Mouse (Mus musculus) midbrain, embryonic 13.5 days (tissue): ENCODE results near the gene Tusc2. TPM values are rescaled to one million over a fixed set of nuclear protein-coding genes. Genes with fewer than 3 reads are reported as not detected.
"Not testable (repeated sequence)": the region's sequence is repeated elsewhere in the genome, so short reads cannot be mapped to it uniquely, and the experiment has no call there.

ENCODE experiments used
- ATAC-seq: fragments of 200-750 bp; cut with Nextera tagmentation; 2 replicates; pipeline ENCODE4 v1.8.0; 2017; ENCODE audit warnings: mild to moderate bottlenecking, moderate TSS enrichment, moderate library complexity
- H3K27ac ChIP-seq: fragments of 300-500 bp; sonication (generic); 2 replicates; pipeline ENCODE4 v1.5.1; 2015; ENCODE audit warnings: inconsistent platforms, mild to moderate bottlenecking, moderate library complexity
- H3K27me3 ChIP-seq: fragments of 300-500 bp; sonication (generic); 2 replicates; pipeline ENCODE4 v1.6.1; 2015; ENCODE audit warnings: mild to moderate bottlenecking, inconsistent platforms
- H3K36me3 ChIP-seq: fragments of 300-500 bp; sonication (generic); 2 replicates; pipeline ENCODE4 v1.6.1; 2015; ENCODE audit warnings: mild to moderate bottlenecking, inconsistent platforms
- H3K4me1 ChIP-seq: fragments of 300-500 bp; sonication (generic); replicated peaks from 2 replicates; pipeline ENCODE4 v1.6.1; 2015; ENCODE audit warnings: inconsistent platforms
- H3K4me2 ChIP-seq: fragments of 300-500 bp; sonication (generic); replicated peaks from 2 replicates; pipeline ENCODE4 v1.6.1; 2015; ENCODE audit warnings: moderate library complexity, mild to moderate bottlenecking, inconsistent platforms
- H3K4me3 ChIP-seq: fragments of 300-500 bp; sonication (generic); replicated peaks from 2 replicates; pipeline ENCODE4 v1.5.1; 2015; ENCODE audit warnings: mild to moderate bottlenecking, inconsistent platforms
- H3K9ac ChIP-seq: fragments of 300-500 bp; sonication (generic); replicated peaks from 2 replicates; pipeline ENCODE4 v1.6.1; 2015; ENCODE audit warnings: mild to moderate bottlenecking, inconsistent platforms
- H3K9me3 ChIP-seq: fragments of 300-500 bp; sonication (generic); 2 replicates; pipeline ENCODE4 v1.6.1; 2016; ENCODE audit warnings: mild to moderate bottlenecking, inconsistent platforms
- WGBS: fragments of 180-500 bp; shearing (Covaris S2); methylation state at CpG from one replicate; pipeline ENCODE4 v1.1.7; 2015; 5-methylcytosine and 5-hydroxymethylcytosine counted together
- polyA plus RNA-seq: library from polyadenylated mRNA; unstranded; fragments of >200 nt; fragmentation: Nextera tagmentation; extraction: Ambion mirVana; gene quantifications from 2 replicates; pipeline ENCODE4 v1.2.1, GENCODE M21; 2015

Tusc2 gene
- polyA plus RNA-seq, 1 experiment from 2014 or later, result 109 TPM

- 49% methylated on average over 2 of the region's 2 CpGs for WGBS
- peak overlapping the region; percentile 81 for H3K9ac ChIP-seq
- H3K36me3 ChIP-seq, result peaks cover 43% of the 10 kb centered on the region
- no peak for ATAC-seq
- H3K9me3 ChIP-seq, result no peaks in the 10 kb centered on the region
- H3K27ac ChIP-seq, result no peak overlapping the region
- H3K4me3 ChIP-seq, result peak overlapping the region; percentile 60
- peaks cover 49% of the 10 kb centered on the region for H3K4me1 ChIP-seq
- peaks cover 28% of the 10 kb centered on the region for H3K27me3 ChIP-seq
- peak overlapping the region; percentile 95 for H3K4me2 ChIP-seq
These were observed 7.4 kb upstream of the Tusc2 start for GRCm38 (mm10) chr9:107555701-107556100.

GRCm38 (mm10) chr9:107556346-107556745, 6.7 kb upstream of the Tusc2 start:
- peaks cover 49% of the 10 kb centered on the region for H3K36me3 ChIP-seq
- H3K9me3 ChIP-seq, result no peaks in the 10 kb centered on the region
- peak overlapping the region; percentile 95 for H3K4me2 ChIP-seq
- H3K4me3 ChIP-seq, result peak overlapping the region; percentile 60
- no peak overlapping the region for H3K27ac ChIP-seq
- H3K4me1 ChIP-seq, result peaks cover 42% of the 10 kb centered on the region
- H3K27me3 ChIP-seq, result peaks cover 22% of the 10 kb centered on the region
- H3K9ac ChIP-seq, result 0 out of 2 replicates have a peak overlapping the region, but pooled peaks have one; percentile 39
- ATAC-seq, result no peak
- 84% methylated on average over 3 of the region's 3 CpGs for WGBS

- not testable (repeated sequence) for H3K27me3 ChIP-seq, ATAC-seq, H3K4me2 ChIP-seq, H3K9me3 ChIP-seq, H3K9ac ChIP-seq, H3K27ac ChIP-seq
- Histone ChIP-seq H3K36me3 (peaks cover 46% of the 10 kb centered on the region), H3K4me1 (peaks cover 55% of the 10 kb centered on the region), H3K4me3 (0 out of 2 replicates have a peak overlapping the region, but pooled peaks have one; percentile 5)
- WGBS, result 52% methylated on average over 5 of the region's 5 CpGs
These were observed 2.5 kb downstream of the Tusc2 start for GRCm38 (mm10) chr9:107565556-107565955.

GRCm38 (mm10) chr9:107566041-107566709, 3.1 kb downstream of the Tusc2 start:
- H3K27ac ChIP-seq, result peak overlapping the region; percentile 35; the same call in 1 of the 2 replicates

GRCm38 (mm10) chr9:107566855-107567254, 3.8 kb downstream of the Tusc2 start:
- no peaks in the 10 kb centered on the region for H3K27me3 ChIP-seq
- H3K4me1 ChIP-seq, result peaks cover 68% of the 10 kb centered on the region
- H3K9ac ChIP-seq, result 0 out of 2 replicates have a peak overlapping the region, but pooled peaks have one; percentile 96
- no peaks in the 10 kb centered on the region for H3K9me3 ChIP-seq
- no peak for ATAC-seq
- H3K36me3 ChIP-seq, result peaks cover 46% of the 10 kb centered on the region
- peak overlapping the region; percentile 35; the same call in 1 of the 2 replicates for H3K27ac ChIP-seq
- peak overlapping the region; percentile 96; the same call in 1 of the 2 replicates for H3K4me2 ChIP-seq
- WGBS, result 63% methylated on average over 3 of the region's 3 CpGs
- H3K4me3 ChIP-seq, result no peak overlapping the region

More at GRCm38 (mm10) chr9:107566041-107566709, 3.1 kb downstream of the Tusc2 start:
- Histone ChIP-seq H3K4me2 (0 out of 2 replicates have a peak overlapping the region, but pooled peaks have one; percentile 9), H3K27me3 (no peaks in the 10 kb centered on the region), H3K9me3 (no peaks in the 10 kb centered on the region), H3K36me3 (peaks cover 46% of the 10 kb centered on the region), H3K9ac (no peak overlapping the region), H3K4me1 (peaks cover 61% of the 10 kb centered on the region), H3K4me3 (no peak overlapping the region)
- ATAC-seq, result no peak
- WGBS, result 62% methylated on average over 15 of the region's 15 CpGs

GRCm38 (mm10) chr9:107567702-107568319, 4.8 kb downstream of the Tusc2 start, which contains the start of gene Hyal2:
Gene Hyal2 (plus strand): TSS chr9:107567945.
- Histone ChIP-seq H3K4me2 (peak within 1 kb of the TSS; percentile 96), H3K36me3 (peaks cover 51% of the 10 kb centered on the region), H3K9me3 (no peaks in the 10 kb centered on the region), H3K4me3 (peak within 1 kb of the TSS; percentile 71), H3K4me1 (peaks cover 70% of the 10 kb centered on the region), H3K27ac (peak within 1 kb of the TSS; percentile 89), H3K9ac (peak within 1 kb of the TSS; percentile 96), H3K27me3 (no peaks in the 10 kb centered on the region)
- ATAC-seq, result no peak
- WGBS, result 3% methylated on average over 18 of the region's 18 CpGs

GRCm38 (mm10) chr9:107568331-107569261, 5.5 kb downstream of the Tusc2 start:
- Histone ChIP-seq H3K4me3 (peak overlapping the region; percentile 71), H3K27ac (peak overlapping the region; percentile 89), H3K9me3 (no peaks in the 10 kb centered on the region), H3K36me3 (peaks cover 59% of the 10 kb centered on the region), H3K9ac (peak overlapping the region; percentile 96), H3K4me1 (peaks cover 67% of the 10 kb centered on the region), H3K27me3 (no peaks in the 10 kb centered on the region), H3K4me2 (peak overlapping the region; percentile 96)
- WGBS, result under 1% methylated on average over 41 of the region's 41 CpGs
- peak; percentile 91 for ATAC-seq

GRCm38 (mm10) chr9:107569270-107569669, 6.2 kb downstream of the Tusc2 start:
- peak overlapping the region; percentile 96 for H3K9ac ChIP-seq
- no peaks in the 10 kb centered on the region for H3K9me3 ChIP-seq
- peak; percentile 47 for ATAC-seq
- H3K27me3 ChIP-seq, result no peaks in the 10 kb centered on the region
- peak overlapping the region; percentile 89 for H3K27ac ChIP-seq
- peaks cover 60% of the 10 kb centered on the region for H3K4me1 ChIP-seq
- H3K4me3 ChIP-seq, result peak overlapping the region; percentile 71
- H3K36me3 ChIP-seq, result peaks cover 61% of the 10 kb centered on the region
- peak overlapping the region; percentile 96 for H3K4me2 ChIP-seq
- WGBS, result under 1% methylated on average over 22 of the region's 23 CpGs

GRCm38 (mm10) chr9:107570016-107570415, 7.0 kb downstream of the Tusc2 start:
- H3K36me3 ChIP-seq, result peaks cover 60% of the 10 kb centered on the region
- H3K4me3 ChIP-seq, result peak overlapping the region; percentile 71
- H3K27ac ChIP-seq, result peak overlapping the region; percentile 89
- WGBS, result 50% methylated on average over 13 of the region's 13 CpGs
- ATAC-seq, result no peak
- H3K4me2 ChIP-seq, result peak overlapping the region; percentile 96
- H3K9ac ChIP-seq, result peak overlapping the region; percentile 96
- no peaks in the 10 kb centered on the region for H3K27me3 ChIP-seq
- no peaks in the 10 kb centered on the region for H3K9me3 ChIP-seq
- peaks cover 59% of the 10 kb centered on the region for H3K4me1 ChIP-seq

GRCm38 (mm10) chr9:107570845-107571244, 7.8 kb downstream of the Tusc2 start:
- Histone ChIP-seq H3K36me3 (peaks cover 53% of the 10 kb centered on the region), H3K27ac (no peak overlapping the region), H3K4me1 (peaks cover 54% of the 10 kb centered on the region), H3K9ac (peak overlapping the region; percentile 96), H3K27me3 (no peaks in the 10 kb centered on the region), H3K9me3 (no peaks in the 10 kb centered on the region), H3K4me2 (peak overlapping the region; percentile 96), H3K4me3 (peak overlapping the region; percentile 71)
- ATAC-seq, result no peak
- WGBS, result 95% methylated on average over 21 of the region's 21 CpGs

- peak overlapping the region; percentile 71; the same call in 1 of the 2 replicates for H3K4me3 ChIP-seq
- 94% methylated on average over 22 of the region's 22 CpGs for WGBS
- H3K4me2 ChIP-seq, result peak overlapping the region; percentile 96
- H3K27me3 ChIP-seq, result no peaks in the 10 kb centered on the region
- H3K4me1 ChIP-seq, result peaks cover 51% of the 10 kb centered on the region
- H3K27ac ChIP-seq, result peak overlapping the region; percentile 14; the same call in 1 of the 2 replicates
- ATAC-seq, result no peak
- H3K36me3 ChIP-seq, result peaks cover 44% of the 10 kb centered on the region
- H3K9me3 ChIP-seq, result no peaks in the 10 kb centered on the region
- H3K9ac ChIP-seq, result peak overlapping the region; percentile 34; the same call in 1 of the 2 replicates
These were observed 8.7 kb downstream of the Tusc2 start for GRCm38 (mm10) chr9:107571534-107572326.
